Mouse (Mus musculus) ZHBTc4 (cell line): ENCODE data around the gene Rbfox2.

Source experiments
- DNase-seq: peaks from one replicate; pipeline ENCODE4 v3.0.0-alpha.2; 2011; ENCODE audit warnings: low read depth, low spot score

The Rbfox2 gene

GRCm38 (mm10) chr15:77196001-77196400 is 110.8 kb downstream of the Rbfox2 start:
- no peak for DNase-seq

- no peak for DNase-seq
Measured at GRCm38 (mm10) chr15:77192154-77192935, 114.5 kb downstream of the Rbfox2 start.

GRCm38 (mm10) chr15:77186096-77186495 is 120.7 kb downstream of the Rbfox2 start:
- DNase-seq = peak; percentile 47

GRCm38 (mm10) chr15:77185614-77186013 is 121.2 kb downstream of the Rbfox2 start:
- DNase-seq = peak; percentile 63

GRCm38 (mm10) chr15:77182800-77183199 is 124.0 kb downstream of the Rbfox2 start:
- no peak for DNase-seq

GRCm38 (mm10) chr15:77174018-77174417 is 132.8 kb downstream of the Rbfox2 start:
- no peak for DNase-seq

GRCm38 (mm10) chr15:77172414-77172813 is 134.4 kb downstream of the Rbfox2 start:
- DNase-seq = no peak

GRCm38 (mm10) chr15:77168781-77169180 is 138.0 kb downstream of the Rbfox2 start:
- no peak for DNase-seq

- no peak for DNase-seq
Measured at GRCm38 (mm10) chr15:77166225-77166732, 140.5 kb downstream of the Rbfox2 start.

GRCm38 (mm10) chr15:77163336-77163735 is 143.5 kb downstream of the Rbfox2 start:
- no peak for DNase-seq

GRCm38 (mm10) chr15:77162931-77163330 is 143.9 kb downstream of the Rbfox2 start:
- peak; percentile 33 for DNase-seq

GRCm38 (mm10) chr15:77161382-77161781 is 145.4 kb downstream of the Rbfox2 start:
- DNase-seq = no peak

- DNase-seq = no peak
Measured at GRCm38 (mm10) chr15:77160848-77161247, 146.0 kb downstream of the Rbfox2 start.

- no peak for DNase-seq
Measured at GRCm38 (mm10) chr15:77156525-77156924, 150.3 kb downstream of the Rbfox2 start.

GRCm38 (mm10) chr15:77154248-77154785 is 152.5 kb downstream of the Rbfox2 start:
- DNase-seq = no peak

GRCm38 (mm10) chr15:77153625-77154024 is 153.2 kb downstream of the Rbfox2 start:
- DNase-seq = peak; percentile 92

GRCm38 (mm10) chr15:77153088-77153546 is 153.7 kb downstream of the Rbfox2 start:
- DNase-seq = peak; percentile 65

- peak; percentile 20 for DNase-seq
Measured at GRCm38 (mm10) chr15:77152336-77153087, 154.3 kb downstream of the Rbfox2 start.

GRCm38 (mm10) chr15:77151816-77152215 is 155.0 kb downstream of the Rbfox2 start:
- DNase-seq = no peak

GRCm38 (mm10) chr15:77151178-77151577 is 155.6 kb downstream of the Rbfox2 start:
- no peak for DNase-seq

GRCm38 (mm10) chr15:77150424-77150841 is 156.4 kb downstream of the Rbfox2 start:
- peak; percentile 69 for DNase-seq

GRCm38 (mm10) chr15:77150000-77150399 is 156.8 kb downstream of the Rbfox2 start:
- DNase-seq = no peak
